Mouse (Mus musculus) left cerebral cortex, adult 9 months (tissue): ENCODE measurements at regions not wholly inside any gene's neighbourhood (a gene's known extent, or its start where the extent isn't known, plus 50 kb on each side); places are given as distances from the start of the nearest gene placed in this dataset.

Experiments
- DNase-seq, 2 experiments: peaks; one replicate each; pipeline ENCODE4 v3.0.0; 2022; ENCODE audit warnings: low spot score in 2 of 2

GRCm38 (mm10) chr11:45643629-45644325, 208.1 kb upstream of the Clint1 start:
- no peak for DNase-seq

DNA sequence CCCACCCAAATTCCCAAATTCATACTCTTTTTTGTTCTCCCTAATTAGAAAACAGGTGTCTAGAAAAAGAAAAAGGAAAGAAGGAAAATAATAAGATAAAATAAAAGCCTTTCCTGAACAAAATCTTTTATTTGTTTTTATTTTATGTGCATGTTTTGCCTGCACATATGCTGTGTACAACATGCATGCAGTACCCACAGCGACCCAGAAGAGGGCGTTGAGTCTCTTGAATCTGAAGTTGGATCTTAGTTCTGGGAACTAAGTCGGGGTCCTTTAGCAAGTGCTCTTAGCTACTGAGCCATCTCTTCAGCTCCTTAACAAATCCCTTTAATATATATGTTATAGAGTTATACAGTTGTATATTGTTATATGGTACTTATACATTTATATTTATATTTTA, 206.0 kb upstream of the Clint1 start:
- no peak for DNase-seq

DNA sequence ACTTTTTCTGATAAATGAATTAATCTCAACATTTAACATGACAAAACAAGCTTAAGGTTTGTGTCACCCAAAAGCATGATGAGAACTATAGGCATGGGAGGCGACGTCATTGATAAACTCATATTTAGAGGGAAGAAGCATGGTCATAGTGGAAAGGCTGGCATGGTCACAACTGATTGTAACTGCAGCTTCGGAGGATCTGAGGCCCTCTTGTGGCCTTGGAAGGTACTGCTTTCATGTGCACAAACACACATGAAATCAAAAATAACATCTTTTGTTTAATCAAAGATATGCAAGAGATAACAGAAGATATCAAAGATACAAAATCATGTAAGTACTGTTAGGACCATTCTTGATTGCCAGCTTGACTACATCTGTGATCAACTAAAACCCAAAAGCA, 204.0 kb upstream of the Clint1 start:
- no peak for DNase-seq

DNA sequence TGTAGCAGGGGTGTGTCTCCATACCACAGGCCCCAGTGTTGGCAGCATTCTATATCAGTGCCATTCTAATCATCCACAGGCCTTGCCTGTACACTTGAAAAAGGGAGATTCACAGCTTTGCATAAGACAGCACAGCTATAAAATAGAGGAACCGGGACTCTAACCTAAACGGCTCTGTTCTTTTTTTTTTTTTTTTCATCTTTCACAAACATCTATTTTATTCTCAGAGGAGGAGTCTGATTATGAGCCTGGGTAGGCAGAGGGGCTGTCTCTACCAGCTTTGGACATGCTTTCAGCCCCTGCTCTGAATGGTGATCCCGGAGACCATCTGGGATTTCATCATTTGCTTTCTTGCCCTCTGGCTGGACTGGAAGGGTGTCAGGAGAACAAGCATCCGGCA, 195.6 kb upstream of the Clint1 start:
- no peak for DNase-seq

- DNase-seq, result no peak
Measured at GRCm38 (mm10) chr11:45670156-45670830, 181.6 kb upstream of the Clint1 start.

- peak; percentile 4 to 79 for DNase-seq
Measured at GRCm38 (mm10) chr11:45678666-45679292, 173.1 kb upstream of the Clint1 start.

DNA sequence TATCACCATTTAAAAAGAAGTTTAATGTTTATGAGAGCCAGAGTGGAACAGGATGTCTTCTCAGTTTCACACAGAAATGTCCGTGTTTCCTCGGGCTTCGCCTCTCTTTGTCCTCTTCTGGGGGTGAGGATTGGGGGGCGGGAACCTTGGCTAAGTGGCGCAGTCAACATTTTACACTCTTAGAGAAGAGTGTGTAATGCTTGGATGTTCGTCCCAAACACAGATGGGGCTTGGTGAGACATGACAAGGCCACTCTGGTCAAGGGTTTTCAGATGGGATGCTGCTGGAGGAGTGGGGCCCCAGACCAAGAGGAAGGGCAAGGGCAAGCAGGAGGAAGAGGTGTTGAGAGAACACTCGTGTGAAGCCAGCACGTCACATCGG, 172.6 kb upstream of the Clint1 start:
- DNase-seq, result no peak

GRCm38 (mm10) chr11:45685571-45685970, 166.3 kb upstream of the Clint1 start:
- no peak for DNase-seq

- no peak for DNase-seq
Measured at GRCm38 (mm10) chr11:45693206-45693605, 158.6 kb upstream of the Clint1 start.

DNA sequence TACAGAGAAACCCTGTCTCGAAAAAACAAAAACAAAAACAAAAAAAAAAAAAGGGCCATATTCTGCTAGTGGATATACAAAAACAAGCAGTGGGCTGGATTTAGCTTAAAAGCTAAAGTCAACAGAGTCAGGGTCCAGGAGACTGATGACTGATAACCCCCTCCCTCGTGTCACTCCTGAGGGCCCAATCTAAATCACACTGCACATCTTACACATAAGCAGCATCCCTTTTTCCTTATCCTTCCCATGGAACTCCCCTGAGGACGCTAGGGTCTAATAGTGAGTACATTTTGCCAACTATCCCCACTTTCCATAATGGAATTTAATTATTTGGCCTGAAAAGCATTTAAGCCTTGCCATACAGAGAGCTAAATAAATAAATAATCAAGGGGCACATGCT, 150.3 kb upstream of the Clint1 start:
- DNase-seq, result no peak

DNA sequence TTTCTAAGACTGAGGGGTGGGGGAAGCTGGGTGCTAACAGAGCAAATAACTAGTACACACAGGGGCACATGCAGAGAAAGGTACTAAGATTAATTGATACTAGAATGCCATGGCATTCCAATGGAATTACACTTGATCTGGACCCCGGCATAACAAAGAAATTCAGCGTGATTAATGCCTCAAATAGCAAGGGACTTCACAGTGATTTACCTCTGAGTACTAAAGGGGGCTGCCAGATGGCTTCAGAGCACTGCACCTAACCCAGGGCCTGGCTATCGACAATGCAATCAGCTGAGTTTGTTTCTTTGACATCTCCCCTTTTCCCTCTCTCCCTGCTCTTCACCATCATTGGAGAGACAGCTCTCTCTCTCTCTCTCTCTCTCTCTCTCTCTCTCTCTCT, 148.9 kb upstream of the Clint1 start:
- DNase-seq, result no peak

- no peak for DNase-seq
Measured at GRCm38 (mm10) chr11:45704411-45704810, 147.4 kb upstream of the Clint1 start.

DNA sequence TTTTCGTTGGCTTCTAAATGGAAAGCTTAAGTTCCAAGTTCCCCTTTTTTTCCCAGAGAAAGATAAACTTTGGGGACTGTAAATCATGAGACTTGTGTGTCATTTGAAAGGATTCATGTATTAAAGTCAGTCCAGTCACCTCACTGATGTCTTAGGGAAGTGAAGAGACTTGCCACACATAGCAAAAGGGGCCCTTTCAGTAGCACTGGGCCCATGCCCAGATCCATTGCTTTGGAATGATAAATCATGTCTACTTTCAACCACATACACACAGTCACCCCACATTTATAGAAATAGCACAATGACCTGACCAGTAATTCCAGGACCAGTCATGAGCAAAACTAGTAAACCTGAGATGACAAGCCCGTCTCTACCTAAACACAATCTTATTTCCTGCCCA, 133.2 kb upstream of the Clint1 start:
- DNase-seq, result no peak

DNA sequence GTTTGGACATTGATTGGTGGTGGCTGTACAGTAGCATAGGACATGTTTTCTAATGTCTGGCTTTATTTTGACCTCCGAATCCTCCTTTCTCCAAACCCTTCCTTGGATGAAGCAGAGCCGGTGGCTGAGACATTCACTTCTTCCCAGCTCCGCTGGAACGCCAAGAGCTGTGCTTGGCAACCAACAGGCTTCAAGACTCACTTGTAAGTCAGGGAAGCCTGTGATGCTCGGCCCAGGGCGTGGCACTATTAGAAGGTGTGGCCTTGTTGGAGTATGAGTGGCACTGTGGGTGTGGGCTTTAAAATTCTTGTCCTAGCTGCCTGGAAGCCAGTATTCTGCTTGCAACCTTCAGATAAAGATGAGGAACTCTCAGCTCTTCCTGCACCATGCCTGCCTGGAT, 132.0 kb upstream of the Clint1 start:
- no peak for DNase-seq

DNA sequence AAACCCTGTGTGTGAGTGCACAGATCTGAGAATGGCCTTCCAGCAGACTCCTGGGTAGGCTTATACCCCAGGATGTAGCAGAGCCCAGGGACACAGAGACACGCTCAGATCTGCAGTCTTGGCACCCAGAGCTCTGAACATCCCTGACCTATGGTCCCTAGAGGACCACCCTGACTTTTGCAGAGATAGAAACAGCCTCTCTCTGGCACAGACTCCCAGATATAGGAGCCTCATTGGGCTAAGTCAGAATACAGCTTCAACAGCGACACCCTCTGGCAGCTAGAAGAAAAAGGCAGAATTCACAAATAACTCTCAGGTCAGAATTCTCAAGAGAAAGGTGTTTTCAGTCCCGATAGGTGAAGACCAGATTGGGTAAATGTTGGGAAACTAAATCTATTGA, 115.3 kb upstream of the Clint1 start:
- no peak for DNase-seq

DNA sequence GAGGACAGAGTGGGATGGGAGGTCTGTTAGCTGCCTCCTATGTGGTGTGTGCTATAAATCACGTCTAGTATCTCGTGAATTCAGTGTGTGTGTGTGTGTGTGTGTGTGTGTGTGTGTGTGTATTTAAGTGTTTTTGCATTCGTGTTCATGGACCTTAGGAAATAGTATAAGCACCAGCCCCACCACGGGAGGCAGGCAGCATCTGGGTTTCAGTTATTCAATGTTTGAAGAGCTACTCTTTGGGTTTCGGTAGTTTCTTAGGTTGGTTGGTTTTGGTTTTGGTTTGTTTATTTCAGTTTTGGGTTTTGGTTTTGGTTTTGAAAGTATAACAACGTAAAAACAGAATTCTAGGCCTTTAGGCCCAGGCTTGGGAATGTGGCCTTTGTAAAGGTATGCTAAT, 113.5 kb upstream of the Clint1 start:
- DNase-seq, result no peak

- no peak for DNase-seq
Measured at GRCm38 (mm10) chr11:45745941-45746340, 105.9 kb upstream of the Clint1 start.

DNA sequence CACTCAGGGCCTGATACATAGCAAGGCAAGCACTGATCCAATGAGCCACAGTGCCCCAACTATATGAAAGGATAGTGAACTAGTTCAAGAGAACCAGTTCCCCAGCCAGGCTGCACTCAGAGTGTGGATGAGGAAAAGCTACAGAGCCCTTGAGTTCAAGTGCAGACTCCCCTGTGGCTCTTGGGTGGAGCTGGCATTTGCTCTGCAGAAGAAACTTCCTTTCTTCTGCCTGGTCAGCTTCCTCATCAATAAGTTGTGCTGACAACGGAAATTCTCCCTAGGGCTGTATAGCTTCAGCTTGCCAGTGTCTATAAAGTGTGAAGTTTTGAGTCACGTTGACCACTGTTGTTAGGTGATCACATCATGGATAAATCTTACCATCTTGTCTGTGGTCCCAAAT, 101.6 kb upstream of the Clint1 start:
- no peak for DNase-seq

GRCm38 (mm10) chr11:45752237-45752636, 99.6 kb upstream of the Clint1 start:
- DNase-seq, result peak in 1 of 2 experiments; percentile 26

- DNase-seq, result no peak
Measured at GRCm38 (mm10) chr11:45752791-45753190, 99.1 kb upstream of the Clint1 start.

DNA sequence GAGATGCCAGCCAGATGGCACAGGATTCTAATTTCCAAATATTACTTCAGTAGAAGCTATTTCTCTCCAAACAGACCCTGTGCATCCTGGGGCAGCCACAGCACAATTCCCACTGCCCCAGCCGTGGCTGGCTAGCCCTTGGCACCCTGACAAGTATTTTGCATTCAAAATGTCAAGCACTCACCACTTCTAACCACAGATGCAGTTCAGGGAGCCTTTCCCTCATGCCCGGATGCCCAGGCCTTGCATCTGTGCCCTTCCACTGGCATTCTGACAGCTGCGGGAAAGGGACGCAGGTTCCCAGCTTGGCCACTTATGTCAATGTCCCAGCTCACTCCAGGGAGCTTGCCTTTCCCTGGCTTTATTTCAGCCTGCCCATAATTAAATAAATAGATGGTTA, 84.8 kb upstream of the Clint1 start:
- DNase-seq, result no peak

GRCm38 (mm10) chr11:45782435-45782834, 69.4 kb upstream of the Clint1 start:
- DNase-seq, result no peak

DNA sequence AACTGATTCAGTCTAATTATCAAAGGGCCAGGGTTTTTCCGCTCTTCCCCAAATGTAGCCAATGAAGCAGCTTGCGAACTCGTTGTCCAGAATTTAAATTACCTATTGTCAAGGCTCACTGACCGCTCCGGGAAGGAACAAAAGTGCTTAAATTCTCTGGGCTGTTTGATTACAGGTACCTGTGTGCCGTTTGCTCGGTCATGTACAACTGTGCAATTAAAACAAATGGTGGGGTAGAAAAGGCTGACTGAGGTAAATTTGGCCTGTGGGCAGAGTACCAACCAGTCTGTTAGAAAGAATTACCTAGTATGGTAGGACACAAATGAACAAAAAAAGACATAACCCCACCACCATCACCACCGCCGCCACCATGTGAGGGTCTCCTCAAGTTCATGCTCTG, 66.0 kb upstream of the Clint1 start:
- DNase-seq, result no peak
